Mouse (Mus musculus): ENCODE measurements around the gene Brd2.
"Not testable (repeated sequence)": the region's sequence is repeated elsewhere in the genome, so short reads cannot be mapped to it uniquely, and the experiment has no call there.

Brd2 gene

DNA sequence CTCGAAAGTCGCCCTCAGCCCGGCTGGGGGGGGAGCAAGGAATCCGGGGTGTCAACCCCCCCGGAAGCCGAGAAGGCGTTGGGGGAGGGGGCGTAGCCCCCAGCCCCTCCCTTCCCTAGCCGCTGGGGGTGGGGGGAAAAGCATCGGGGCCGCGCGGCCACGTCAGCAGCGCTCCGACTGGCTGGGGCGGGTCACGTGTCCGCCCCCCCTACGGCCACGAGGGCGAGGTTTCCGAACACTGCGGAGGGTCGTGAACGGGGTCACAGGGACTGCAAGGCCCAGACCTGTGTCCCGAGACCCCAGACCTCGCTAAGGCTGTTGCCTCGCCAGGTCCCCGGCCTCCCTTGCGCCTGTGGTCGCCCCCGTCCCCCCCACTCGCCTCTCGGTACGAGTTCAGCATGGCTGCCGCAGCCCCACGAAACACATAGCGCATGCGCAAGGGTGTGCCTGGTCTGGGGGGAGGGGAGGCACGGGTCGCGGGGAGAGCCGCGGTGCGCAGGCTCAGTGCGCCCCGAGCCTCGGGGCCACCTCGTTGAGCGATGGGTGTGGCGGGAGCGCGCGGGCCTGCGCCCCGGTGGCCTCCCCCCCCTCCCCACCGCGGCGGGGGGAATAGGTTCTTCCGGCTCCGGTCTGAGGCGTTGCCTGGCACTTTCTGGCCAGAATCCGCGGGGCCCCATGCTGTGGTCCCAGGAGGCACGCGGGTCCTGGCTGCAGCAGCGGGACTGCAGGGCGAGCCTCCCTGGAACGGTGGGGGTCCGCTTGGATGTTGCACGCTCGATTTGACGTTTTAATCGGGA, at the start of gene Brd2:
TSS of gene Brd2 (minus strand) at position 447 of the 797 bp plus-strand sequence.
- peak; percentile 95 to 98 for DNase-seq (ENCODE audit: low spot score in 2 of 2)

DNA sequence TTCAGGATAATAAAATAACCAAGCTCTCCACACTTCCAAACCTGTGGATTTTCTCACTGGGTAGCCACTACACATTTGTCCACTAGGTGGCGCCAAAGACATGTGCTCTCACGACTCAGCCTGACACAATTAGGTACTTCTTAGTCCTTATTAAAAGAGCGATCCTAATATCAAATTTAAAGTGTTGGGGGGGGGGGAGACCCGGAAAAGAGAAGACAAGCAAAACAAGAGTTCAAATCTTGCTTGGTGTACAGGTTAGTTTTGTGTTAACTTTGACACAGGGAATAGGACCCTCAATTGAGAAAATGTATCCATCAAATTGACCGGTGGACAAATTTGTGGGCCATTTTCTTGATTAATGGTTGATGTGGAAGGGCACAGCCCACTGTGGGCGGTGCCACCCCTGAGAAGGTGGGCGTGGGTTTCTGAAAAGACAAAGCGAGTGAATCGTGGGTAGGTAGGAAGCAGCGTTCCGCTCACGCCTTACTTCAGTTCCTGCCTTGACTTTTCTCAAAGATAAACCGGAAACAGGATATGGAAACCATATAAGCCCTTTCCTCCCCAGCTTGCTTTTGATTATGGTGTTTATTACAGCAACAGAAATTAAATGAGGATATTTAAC, 48.6 kb upstream of the Brd2 start:
- DNase-seq (ENCODE audit: low spot score in 2 of 2) = peak; percentile 82 to 94

DNA sequence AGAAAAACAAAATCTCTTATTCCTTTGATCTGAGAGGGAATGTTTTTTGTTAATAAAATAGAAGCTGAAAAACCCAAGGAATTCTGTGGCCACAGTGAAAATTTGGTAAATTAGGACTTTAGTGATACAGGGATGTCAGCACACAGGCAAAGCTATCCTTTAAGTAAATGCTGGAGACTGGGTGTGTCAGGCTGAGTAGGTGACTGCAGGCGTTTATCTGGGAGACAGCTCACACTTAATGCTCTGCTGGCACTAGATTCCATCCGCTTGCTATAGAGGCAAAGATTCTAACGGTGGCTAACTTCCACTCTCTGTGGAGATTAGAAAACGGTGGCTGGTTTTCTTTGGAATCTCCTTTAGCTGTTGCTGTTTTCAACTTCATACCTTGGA, 48.0 kb upstream of the Brd2 start:
- DNase-seq (ENCODE audit: low spot score in 2 of 2) = no peak

DNA sequence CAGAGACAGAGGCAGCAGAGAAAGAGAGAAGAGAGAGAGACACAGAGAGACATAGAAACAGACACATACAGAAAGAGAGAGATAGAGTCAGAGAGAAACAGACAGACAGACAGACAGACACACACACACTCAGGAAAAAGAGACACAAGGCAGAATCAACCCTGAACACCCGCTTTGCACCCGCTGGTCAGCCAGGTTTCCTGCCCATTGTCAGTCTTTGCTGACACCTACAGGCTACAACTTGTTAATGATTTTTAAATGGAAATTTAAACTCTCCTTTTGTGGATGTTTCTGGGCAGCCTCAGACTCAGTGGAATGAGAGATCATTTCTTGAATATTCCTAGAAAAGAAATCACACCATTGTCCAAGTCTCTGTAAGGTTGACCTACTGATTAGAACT, 46.8 kb upstream of the Brd2 start:
- peak in 1 of 2 experiments; percentile 66 for DNase-seq (ENCODE audit: low spot score in 2 of 2)

DNA sequence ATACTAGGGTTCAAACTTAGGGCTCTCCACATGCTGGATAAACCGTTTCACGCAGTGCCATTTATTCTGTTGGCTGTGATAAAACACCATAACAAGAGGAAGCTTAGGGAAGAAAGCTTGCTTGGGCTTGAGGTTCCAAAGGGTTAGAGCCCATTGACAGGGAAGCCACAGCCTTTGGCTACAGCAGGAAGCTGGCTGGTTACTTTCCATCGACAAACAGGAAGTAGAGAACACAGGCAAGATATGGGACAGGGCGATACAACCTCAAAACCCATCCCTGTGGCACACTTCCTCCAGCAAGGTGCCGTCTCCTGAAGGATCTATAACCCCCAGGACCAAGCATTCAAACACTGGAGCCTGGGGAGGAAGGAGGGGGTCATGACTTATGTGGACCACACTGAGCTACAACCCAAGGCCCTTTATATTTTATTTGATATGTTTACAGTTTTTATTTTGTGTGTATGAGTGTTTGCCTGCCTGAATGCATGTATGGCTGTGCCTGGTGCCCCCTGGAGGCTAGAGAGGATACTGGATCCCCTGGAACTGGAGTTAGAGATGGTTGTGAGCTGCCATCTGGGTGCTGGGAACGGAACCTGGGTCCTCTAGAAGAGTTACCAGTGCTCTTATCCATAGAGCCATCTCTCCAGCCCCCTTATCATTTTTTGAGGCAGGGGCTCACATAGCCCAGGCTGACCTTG, 42.7 kb upstream of the Brd2 start:
- DNase-seq (ENCODE audit: low spot score in 2 of 2) = no peak

DNA sequence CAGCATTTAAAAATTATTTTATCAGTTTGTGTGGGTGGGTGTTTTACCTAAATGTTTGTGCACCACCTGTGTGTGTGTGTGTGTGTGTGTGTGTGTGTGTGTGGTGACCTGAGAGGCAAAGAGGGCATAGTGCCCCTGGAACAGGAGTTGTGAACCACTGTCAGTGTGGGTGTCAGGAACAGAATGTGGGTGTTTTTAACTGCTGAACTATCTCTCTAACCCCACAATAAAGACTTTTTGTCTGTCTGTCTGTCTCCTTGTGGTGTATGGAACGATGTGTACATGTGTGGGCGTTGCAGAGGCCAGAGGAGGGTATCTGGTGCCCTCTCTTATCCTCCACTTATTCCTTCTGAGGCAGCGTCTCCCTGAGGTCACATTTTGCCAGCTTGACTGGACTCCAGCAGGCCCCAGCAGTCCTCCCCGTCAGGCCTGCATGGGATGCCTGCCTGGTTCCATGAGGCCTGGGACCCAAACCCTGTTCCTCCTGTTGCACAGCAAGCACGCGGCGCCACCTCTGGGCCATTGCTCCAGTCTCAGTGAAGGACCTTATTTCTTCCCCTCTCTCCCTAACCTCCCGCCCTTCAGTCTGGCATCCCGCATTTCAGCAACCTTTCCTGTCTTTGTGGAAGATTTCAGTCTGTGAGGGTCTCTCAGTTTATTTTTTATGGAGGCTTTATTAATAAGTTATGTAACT, 41.9 kb upstream of the Brd2 start:
- DNase-seq (ENCODE audit: low spot score in 2 of 2) = peak; percentile 51 to 74

DNA sequence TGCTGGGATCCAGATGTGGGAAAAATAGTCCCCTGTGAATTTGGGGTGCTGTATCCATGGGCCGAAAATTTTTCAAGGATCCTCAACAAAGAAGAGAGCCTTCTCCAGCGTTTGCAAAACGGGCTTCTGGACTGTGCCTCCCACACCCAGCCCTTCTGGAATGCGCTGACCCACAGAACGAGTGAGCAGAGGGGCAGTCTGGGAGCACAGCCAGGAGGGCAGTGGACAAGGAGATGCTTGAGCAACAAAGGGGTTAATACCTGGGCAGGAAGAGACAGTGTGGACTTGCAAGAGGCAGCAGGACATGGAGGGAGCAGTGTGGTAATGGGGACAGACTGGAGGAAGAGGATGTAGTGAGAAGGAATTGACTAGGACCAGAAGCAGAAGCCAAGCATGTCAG, 33.1 kb upstream of the Brd2 start:
- DNase-seq (ENCODE audit: low spot score in 2 of 2) = no peak

DNA sequence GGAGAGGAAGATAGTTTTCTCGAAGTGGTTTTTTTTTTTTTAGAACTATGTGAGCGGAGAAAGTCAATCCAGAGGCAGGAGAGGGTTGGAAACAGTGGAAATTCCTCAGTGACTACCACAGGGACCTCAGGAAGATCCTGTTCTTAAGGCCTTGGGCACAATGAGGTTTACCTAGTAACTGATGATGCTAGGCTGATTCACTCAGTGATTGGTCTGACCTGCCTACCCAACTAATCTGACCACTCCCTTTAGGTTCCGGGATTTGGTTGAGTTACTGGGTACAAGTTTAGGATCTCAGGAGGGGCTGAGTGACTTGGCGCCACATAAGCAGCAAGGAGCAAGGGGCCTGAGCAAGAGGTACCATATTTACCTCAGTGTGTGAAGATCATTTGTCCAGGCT, 30.5 kb upstream of the Brd2 start, which contains the start of gene H2-DMb1:
TSS of gene H2-DMb1 (plus strand) at position 150 of the 400 bp plus-strand sequence.
- DNase-seq (ENCODE audit: low spot score in 2 of 2) = no peak

DNA sequence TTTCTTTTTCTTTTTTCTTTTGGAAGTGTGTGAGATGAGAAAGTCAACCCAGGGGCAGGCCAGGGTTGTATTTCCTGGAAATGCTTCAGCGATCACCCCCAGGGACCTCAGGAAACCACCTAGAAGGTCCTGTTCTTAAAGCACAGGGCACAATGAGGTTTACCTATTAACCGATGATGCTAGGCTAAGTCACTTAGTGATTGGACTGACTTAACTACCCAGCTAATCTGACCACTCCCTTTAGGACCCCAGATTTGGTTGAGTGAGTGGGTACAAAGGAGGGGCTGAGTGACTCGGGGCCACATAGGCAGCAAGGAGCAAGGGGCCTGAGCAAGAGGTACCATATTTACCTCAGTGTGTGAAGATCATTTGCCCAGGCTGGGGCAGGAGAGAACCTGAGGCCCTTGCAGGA, 22.5 kb upstream of the Brd2 start:
- no peak for DNase-seq (ENCODE audit: low spot score in 2 of 2)

DNA sequence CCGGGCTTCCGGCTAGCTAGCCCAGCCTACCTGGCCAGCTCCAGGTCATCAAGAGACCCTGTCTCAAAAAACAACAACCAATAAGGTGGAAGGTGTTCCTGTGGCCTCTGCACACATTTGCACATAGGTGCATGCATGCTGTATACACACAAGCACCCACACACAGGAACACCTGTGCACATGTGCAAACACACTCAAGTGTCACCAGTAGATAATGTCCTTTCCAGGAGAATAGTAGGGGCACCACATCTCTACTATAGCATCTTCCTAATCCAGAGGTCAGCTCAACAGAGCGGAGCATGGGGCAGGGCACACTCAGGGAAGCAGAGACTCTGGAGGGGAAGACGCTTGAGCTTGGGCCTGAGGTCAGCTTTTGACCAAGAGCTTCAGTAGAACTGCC, 21.8 kb upstream of the Brd2 start:
- DNase-seq (ENCODE audit: low spot score in 2 of 2) = not testable (repeated sequence)

DNA sequence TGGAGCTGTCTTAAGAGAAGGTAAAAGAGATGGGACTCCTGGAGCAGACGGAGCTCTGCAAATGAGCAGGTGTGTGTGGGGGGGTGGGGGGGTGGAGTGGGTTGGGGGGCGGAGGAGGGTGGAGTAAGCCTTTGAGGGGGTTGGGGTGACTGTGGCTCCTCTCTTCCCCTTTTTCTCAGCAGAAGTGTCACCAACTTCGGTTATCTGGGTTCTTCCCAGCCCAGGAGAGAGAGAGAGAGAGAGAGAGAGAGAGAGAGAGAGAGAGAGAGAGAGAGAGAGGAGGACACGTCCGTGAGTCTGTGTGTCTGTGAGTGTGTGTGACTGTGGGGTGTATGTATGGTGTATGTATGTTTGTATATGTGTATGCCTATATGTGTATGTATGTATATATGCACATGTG, 21.0 kb upstream of the Brd2 start:
- no peak for DNase-seq (ENCODE audit: low spot score in 2 of 2)

DNA sequence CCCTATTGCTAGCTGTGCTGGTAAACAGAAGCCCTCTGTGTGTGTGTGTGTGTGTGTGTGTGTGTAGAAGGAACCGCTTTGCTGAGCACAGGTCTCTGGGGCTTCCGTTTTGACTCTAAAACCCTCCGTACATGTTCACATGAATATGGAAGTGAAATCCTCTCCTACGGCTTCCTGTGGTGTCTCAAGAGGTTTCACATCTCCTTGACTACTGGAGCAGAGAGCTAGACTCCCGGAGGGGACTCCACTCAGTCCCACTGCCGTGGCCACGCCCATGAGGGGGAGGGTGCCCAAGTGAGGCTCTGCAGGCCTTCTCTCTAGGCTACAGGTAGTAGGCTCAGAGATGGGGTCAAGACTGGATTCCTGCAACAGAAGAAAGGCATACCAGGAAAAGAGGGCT, 20.6 kb upstream of the Brd2 start, which contains the start of gene H2-DMb2:
TSS of gene H2-DMb2 (plus strand) at position 275 of the 400 bp plus-strand sequence.
- peak; percentile 86 to 88 for DNase-seq (ENCODE audit: low spot score in 2 of 2)

DNA sequence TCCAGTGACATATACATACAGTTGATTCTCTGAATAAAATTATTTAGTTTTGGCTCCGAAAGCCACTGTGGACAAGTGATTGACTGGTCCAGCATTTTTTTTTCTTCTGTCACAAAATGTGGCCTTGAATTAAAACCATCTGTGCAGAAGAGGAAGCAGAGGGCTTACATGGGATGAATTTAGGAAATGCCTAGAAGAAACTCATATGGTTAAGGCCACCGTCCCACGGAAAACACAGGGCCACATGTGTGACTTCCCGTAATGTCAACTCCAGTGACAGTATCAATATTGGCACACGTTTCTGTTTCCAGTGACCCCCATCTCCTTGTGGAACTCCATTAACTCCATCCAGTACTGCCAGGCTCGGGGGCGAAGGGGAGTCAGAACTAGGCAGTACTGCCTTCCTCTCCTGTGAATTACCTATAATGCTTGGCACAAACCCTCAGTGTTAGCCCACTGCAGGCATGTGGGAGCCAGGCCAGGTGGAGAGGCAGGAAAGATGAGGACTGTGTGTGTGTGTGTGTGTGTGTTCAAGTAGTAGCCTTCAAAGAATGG, 20.1 kb upstream of the Brd2 start:
- DNase-seq (ENCODE audit: low spot score in 2 of 2) = no peak

DNA sequence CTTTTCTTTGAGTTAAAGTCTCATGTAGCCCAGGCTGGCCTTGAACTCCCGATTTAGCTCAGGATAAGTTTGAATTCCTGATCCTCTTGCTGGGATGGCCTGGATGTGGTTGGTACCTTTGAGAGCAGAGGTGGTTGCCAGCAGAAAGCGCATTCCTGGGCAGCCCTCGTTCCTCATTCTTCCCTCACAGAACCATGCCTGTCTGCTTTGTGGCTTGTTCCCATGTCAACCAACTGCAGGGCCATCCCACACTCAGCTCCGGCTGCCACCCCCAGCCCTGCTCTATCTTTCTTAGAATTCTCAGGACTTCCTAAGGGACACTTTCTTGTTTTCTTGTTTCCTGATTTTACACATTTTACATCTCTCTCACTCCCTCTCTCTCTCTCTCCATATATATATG, 19.0 kb upstream of the Brd2 start:
- no peak for DNase-seq (ENCODE audit: low spot score in 2 of 2)

DNA sequence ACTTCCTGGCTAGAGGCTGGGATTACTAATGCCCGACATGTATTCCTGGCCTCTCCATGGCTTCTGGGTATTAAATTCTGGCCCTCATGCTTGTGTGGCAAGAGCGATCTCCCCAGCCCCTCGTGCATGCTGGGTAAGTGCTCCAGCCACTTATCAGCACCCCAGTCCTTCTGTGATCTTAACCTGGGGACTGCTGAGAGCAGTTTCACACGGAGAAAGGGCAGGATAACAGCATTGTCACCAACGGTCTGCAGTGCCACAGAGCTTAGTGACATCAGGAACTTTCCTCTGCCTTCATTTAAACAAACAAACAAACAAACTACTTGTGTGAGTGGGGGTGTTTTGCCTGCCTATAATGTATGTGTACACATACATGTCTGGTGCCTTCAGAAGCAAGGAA, 17.8 kb upstream of the Brd2 start:
- no peak for DNase-seq (ENCODE audit: low spot score in 2 of 2)

DNA sequence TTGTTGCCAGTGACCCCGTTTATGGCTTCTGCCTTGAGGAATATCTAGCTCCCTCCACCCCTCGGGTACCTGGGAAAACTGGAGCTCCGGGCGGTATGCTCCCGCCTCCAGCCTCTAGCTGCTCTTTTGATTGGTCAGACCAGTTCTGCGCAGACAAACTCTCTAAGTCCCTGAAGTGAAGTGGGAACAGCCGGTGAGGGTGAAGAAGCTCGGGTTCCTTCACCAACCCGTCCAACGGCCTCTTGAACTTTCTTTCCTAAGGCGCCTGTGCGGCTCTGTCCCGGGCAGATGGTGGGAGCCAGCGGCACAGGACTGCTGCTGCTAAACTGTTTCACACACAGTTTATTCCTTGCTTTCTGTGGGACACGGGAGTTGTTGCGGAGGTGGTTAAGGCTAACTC, 17.0 kb upstream of the Brd2 start:
- no peak for DNase-seq (ENCODE audit: low spot score in 2 of 2)

DNA sequence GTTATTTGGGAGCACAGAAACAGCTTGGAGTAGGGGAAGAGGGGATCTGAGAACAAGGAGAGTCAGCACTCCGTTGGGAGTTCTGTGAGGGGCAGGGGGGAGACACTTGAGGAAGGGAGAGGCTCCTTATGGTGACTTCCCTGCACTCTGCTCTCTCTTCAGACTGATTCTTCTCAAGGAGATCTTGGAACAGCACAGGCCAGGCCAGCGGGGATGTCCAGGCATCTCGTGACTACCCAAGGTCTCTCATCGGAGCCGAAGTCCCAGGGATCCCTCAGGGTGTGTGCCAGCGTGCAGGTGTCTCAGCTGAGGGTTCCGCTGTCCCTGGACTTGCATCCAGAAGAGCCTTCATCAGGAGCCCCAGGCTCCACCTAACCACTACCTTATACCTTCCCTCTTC, 16.2 kb upstream of the Brd2 start:
- no peak for DNase-seq (ENCODE audit: low spot score in 2 of 2)

DNA sequence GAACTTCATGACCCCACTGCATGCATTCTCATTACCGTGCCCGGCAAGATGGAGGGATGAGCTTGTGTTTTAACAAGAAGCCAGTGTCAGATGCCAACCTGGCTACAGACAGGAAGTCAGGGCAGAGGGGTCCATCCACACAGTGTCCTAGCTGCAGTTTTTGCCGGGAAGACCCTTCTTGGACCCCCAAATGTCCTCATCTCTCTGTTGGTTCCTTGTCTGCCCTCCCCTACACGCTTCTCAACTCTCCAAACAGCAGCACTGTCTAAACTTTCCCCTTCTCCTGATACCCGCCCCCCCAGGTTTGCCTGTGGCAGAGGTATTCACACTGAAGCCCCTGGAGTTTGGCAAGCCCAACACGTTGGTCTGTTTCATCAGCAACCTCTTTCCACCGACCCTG, 15.2 kb upstream of the Brd2 start:
- DNase-seq (ENCODE audit: low spot score in 2 of 2) = no peak

DNA sequence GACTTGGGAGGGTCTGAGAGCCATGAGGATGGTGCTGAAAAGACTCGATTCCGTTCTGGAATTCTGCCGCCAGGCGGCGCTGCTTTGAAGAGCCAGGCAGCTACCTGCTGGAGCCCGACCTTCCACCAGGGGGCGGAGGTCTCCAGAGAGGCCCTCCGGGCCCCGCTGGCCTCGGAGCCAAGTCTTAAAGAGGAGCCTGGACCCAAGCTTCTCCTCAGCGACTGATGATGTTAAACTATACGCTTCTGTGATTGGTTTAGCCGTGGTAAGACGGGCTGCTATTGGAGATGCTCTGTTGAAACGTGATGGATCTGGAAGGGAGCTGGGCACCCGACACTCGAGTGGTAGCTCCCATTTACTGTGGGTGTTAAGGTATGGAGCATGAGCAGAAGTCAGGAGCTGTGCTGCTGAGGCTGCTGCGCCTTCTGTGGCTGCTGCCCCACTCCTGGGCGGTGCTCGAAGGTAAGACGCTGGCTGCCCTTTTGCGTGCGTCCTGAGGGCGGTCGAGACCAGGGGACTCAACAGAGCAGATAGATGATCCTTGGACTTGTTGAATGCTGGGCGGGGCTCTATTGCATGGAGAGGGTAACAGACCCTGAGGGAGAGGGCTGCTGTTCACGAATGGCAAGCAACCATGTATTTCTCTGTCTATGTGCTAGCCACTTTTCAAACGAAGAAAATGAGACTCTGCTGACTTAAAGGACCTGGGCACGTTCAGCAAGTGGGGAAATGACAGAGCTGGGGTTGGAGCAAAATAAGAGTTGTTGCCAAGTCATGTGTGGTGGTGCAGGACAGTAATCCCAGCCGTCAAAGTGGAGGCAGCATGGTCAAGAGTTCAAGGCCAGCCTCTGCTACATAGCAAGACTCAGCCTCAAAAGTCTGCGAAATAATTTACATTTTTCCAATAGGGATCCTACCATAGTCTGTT, 13.1 kb upstream of the Brd2 start:
- peak; percentile 98 to 100 for DNase-seq (ENCODE audit: low spot score in 2 of 2)

DNA sequence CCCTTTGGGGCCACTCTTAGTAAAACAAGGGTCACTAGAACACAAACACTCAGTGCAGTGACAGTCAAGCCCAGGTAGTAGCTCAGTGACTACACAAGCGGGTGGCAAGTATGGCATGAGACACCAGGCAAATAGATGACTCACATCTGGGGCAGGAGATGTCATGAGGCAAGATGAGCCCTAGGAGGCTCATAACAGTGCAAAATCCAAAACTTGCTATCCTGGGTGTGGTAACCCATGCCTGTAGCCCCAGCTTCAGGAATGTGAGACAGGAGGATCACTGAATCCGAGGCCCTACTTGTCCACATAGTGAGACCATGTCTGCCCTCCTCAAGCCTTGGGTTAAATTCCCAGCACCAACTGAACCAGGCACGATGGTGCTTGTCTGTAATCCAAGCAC, 12.0 kb upstream of the Brd2 start:
- no peak for DNase-seq (ENCODE audit: low spot score in 2 of 2)

DNA sequence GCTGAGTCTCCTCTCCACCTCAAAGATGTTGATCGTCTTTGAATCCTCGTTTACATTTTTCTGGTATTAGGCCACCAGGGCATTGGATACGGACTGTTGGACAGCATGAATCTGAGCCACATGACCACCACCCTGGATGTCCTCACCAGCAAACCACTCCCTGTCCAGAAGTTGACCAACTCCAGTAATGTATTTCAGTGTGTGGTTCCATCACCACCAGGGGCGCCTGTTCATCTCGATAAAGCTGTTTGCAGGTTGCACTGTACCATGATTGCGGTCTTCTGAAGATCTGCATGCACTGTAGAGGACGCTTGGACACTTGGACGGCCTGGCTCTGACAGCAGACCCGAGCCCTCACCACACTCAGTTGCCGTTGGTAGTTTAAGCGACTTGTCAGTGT, 10.9 kb upstream of the Brd2 start:
- no peak for DNase-seq (ENCODE audit: low spot score in 2 of 2)
